Mouse (Mus musculus): ENCODE measurements around the gene Cftr. TPM values are rescaled to one million over a fixed set of nuclear protein-coding genes. Genes with fewer than 3 reads are reported as not detected.

Cftr gene
- polyA plus RNA-seq, 1 experiment from 2014 or later, result 0.83 TPM

GRCm38 (mm10) chr6:18349153-18349858, 178.8 kb downstream of the Cftr start:
- no peaks in the 10 kb centered on the region for H3K4me1 ChIP-seq (ENCODE audit: control insufficient read depth, insufficient read depth, low read depth, low read length)
- H3K4me2 ChIP-seq (ENCODE audit: low read length), result no peak overlapping the region
- no peak for ATAC-seq
- H3K36me3 ChIP-seq (ENCODE audit: control insufficient read depth, insufficient read depth, low read length), result no peaks in the 10 kb centered on the region
- no peak overlapping the region for H3K27ac ChIP-seq (ENCODE audit: low read depth, low read length)
- 82% methylated on average over 3 of the region's 3 CpGs for WGBS
- H3K4me3 ChIP-seq (ENCODE audit: low read length), result no peak overlapping the region
- H3K9me3 ChIP-seq (ENCODE audit: control insufficient read depth, low read length), result no peaks in the 10 kb centered on the region
- no peak overlapping the region for H3K9ac ChIP-seq (ENCODE audit: low read depth, low read length)
- H3K27me3 ChIP-seq (replicated peaks; ENCODE audit: control insufficient read depth, insufficient read depth, low read length), result no peaks in the 10 kb centered on the region

GRCm38 (mm10) chr6:18360154-18360553, 189.7 kb downstream of the Cftr start:
- no peaks in the 10 kb centered on the region for H3K4me1 ChIP-seq (ENCODE audit: control insufficient read depth, insufficient read depth, low read depth, low read length)
- H3K4me2 ChIP-seq (ENCODE audit: low read length), result no peak overlapping the region
- no peaks in the 10 kb centered on the region for H3K36me3 ChIP-seq (ENCODE audit: control insufficient read depth, insufficient read depth, low read length)
- 85% methylated on average over 1 of the region's 1 CpGs for WGBS
- no peaks in the 10 kb centered on the region for H3K9me3 ChIP-seq (ENCODE audit: control insufficient read depth, low read length)
- no peak overlapping the region for H3K4me3 ChIP-seq (ENCODE audit: low read length)
- H3K27ac ChIP-seq (ENCODE audit: low read depth, low read length), result no peak overlapping the region
- no peaks in the 10 kb centered on the region for H3K27me3 ChIP-seq (replicated peaks; ENCODE audit: control insufficient read depth, insufficient read depth, low read length)
- H3K9ac ChIP-seq (ENCODE audit: low read depth, low read length), result no peak overlapping the region
- ATAC-seq, result no peak

DNA sequence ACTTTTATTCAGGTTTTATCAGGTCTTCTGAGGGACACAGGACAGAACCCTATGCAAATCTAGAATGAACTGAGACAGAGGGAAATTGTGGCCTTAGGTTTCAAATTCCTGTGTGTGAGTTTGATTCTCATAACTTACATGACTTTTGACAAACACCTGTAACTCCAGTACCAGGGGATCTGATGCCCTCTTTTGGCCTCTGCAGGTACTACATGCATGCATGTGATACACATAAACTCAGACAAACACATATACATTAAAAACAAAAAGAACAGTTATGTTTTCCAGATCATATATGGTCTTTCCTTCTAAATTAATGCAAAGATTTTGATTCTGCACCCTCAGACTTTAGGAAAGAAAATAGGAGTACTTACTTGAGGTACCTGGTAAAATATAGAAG, 190.5 kb downstream of the Cftr start:
- Histone ChIP-seq H3K9ac (ENCODE audit: low read depth, low read length) (no peak overlapping the region), H3K4me1 (ENCODE audit: control insufficient read depth, insufficient read depth, low read depth, low read length) (no peaks in the 10 kb centered on the region), H3K9me3 (ENCODE audit: control insufficient read depth, low read length) (no peaks in the 10 kb centered on the region), H3K4me2 (ENCODE audit: low read length) (no peak overlapping the region), H3K27me3 (replicated peaks; ENCODE audit: control insufficient read depth, insufficient read depth, low read length) (no peaks in the 10 kb centered on the region), H3K4me3 (ENCODE audit: low read length) (no peak overlapping the region), H3K36me3 (ENCODE audit: control insufficient read depth, insufficient read depth, low read length) (no peaks in the 10 kb centered on the region), H3K27ac (ENCODE audit: low read depth, low read length) (no peak overlapping the region)
- no peak for ATAC-seq

GRCm38 (mm10) chr6:18362232-18362631, 191.7 kb downstream of the Cftr start:
- 84% methylated on average over 5 of the region's 5 CpGs for WGBS
- Histone ChIP-seq H3K27ac (ENCODE audit: low read depth, low read length) (no peak overlapping the region), H3K4me2 (ENCODE audit: low read length) (no peak overlapping the region), H3K9me3 (ENCODE audit: control insufficient read depth, low read length) (no peaks in the 10 kb centered on the region), H3K4me1 (ENCODE audit: control insufficient read depth, insufficient read depth, low read depth, low read length) (no peaks in the 10 kb centered on the region), H3K4me3 (ENCODE audit: low read length) (no peak overlapping the region), H3K27me3 (replicated peaks; ENCODE audit: control insufficient read depth, insufficient read depth, low read length) (no peaks in the 10 kb centered on the region), H3K36me3 (ENCODE audit: control insufficient read depth, insufficient read depth, low read length) (peaks cover under 1% of the 10 kb centered on the region; the same call in 1 of the 2 replicates), H3K9ac (ENCODE audit: low read depth, low read length) (no peak overlapping the region)
- ATAC-seq, result no peak

DNA sequence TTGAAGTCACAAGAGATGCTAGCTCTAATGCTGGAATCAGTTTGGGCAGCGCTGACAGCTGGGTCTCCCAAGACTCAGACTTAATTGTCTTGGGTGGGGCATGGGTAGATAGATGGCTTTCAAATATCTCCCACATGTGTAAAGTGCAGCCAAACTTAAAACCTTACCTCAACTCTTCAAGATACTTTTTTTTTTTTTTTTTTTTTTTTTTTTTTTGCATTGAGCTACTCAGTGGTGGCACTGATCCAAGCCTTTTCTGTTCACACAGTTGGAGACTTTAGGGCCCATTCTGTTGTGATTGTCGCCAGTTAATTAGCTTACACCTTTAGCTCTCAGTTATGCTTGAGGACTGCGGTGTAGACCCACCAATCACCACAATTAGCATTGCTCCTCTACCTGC, 198.6 kb downstream of the Cftr start:
- H3K36me3 ChIP-seq (ENCODE audit: control insufficient read depth, insufficient read depth, low read length), result peaks cover 6% of the 10 kb centered on the region
- H3K9ac ChIP-seq (ENCODE audit: low read depth, low read length), result no peak overlapping the region
- no peak overlapping the region for H3K4me2 ChIP-seq (ENCODE audit: low read length)
- 58% methylated on average over 3 of the region's 3 CpGs for WGBS
- ATAC-seq, result no peak
- no peaks in the 10 kb centered on the region for H3K27me3 ChIP-seq (replicated peaks; ENCODE audit: control insufficient read depth, insufficient read depth, low read length)
- H3K4me3 ChIP-seq (ENCODE audit: low read length), result no peak overlapping the region
- no peaks in the 10 kb centered on the region for H3K9me3 ChIP-seq (ENCODE audit: control insufficient read depth, low read length)
- H3K4me1 ChIP-seq (ENCODE audit: control insufficient read depth, insufficient read depth, low read depth, low read length), result no peaks in the 10 kb centered on the region
- H3K27ac ChIP-seq (ENCODE audit: low read depth, low read length), result no peak overlapping the region

DNA sequence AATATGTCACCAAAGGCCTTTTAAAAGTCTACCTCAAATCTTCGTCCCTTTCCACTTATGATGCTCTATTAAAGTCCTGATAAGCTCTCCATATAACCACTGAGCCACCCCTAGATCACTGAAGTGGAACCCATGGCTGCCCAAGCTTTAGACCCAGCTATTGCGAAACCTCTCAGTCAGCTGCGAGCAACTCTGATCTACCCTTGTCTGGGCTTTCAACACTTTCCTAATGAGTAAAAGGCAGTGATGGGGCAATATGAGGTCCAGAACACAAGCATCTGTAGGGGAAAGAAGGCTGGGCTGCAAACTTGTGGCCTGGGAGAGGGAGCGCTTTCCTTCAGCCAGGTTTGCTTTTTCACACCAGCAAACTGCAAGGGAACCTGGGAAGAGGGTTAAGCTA, 199.2 kb downstream of the Cftr start:
- Histone ChIP-seq H3K9ac (ENCODE audit: low read depth, low read length) (no peak overlapping the region), H3K4me2 (ENCODE audit: low read length) (no peak overlapping the region), H3K27ac (ENCODE audit: low read depth, low read length) (no peak overlapping the region), H3K4me3 (ENCODE audit: low read length) (no peak overlapping the region), H3K4me1 (ENCODE audit: control insufficient read depth, insufficient read depth, low read depth, low read length) (no peaks in the 10 kb centered on the region), H3K36me3 (ENCODE audit: control insufficient read depth, insufficient read depth, low read length) (peaks cover 6% of the 10 kb centered on the region), H3K27me3 (replicated peaks; ENCODE audit: control insufficient read depth, insufficient read depth, low read length) (no peaks in the 10 kb centered on the region), H3K9me3 (ENCODE audit: control insufficient read depth, low read length) (no peaks in the 10 kb centered on the region)
- ATAC-seq, result no peak
- WGBS, result 94% methylated on average over 4 of the region's 4 CpGs

Other genes with a start within 250 kb of the Cftr start
- gene Wnt2, start 140.1 kb upstream of the Cftr start, polyA plus RNA-seq (2015; fragmentation: Nextera tagmentation; extraction: Ambion mirVana), result 0.35 and 0.36 TPM in 2 replicates
- gene Asz1, start 61.6 kb upstream of the Cftr start, polyA plus RNA-seq (2015; fragmentation: Nextera tagmentation; extraction: Ambion mirVana), result not detected in 2 replicates